Mouse (Mus musculus): ENCODE data around the gene Mthfd1l.

DNA sequence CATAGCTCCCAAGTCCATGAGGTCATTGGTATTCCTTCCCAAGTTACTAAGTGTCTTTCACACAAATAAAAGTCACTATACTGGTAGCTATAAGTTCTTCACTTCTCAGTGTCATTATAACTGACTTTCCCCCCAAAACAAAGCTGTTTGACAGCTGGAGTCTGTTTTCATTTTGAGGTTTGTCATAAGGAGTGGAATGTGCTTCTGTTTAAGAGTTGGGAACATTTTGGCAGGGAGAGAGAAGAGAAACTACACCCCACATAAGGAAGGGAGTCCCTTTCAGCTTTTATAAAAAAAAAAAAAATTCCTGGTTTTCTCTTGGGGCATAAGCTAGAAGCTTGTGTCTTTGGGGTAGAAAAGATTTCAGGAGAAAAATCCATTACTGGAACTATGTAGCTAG is 143.7 kb downstream of the Mthfd1l start:
- TF ChIP-seq MYOD1 (IDR thresholded peaks at IDR 0.05; ENCODE audit: control insufficient read depth in 1 of 3, insufficient read length in 2 of 3, low read depth in 2 of 3) (no peak), POLR2AphosphoS2 (IDR thresholded peaks at IDR 0.05; ENCODE audit: insufficient read length, low read depth) (no peak), TCF3 (IDR thresholded peaks at IDR 0.05; ENCODE audit: insufficient read length, low read depth) (no peak), CEBPB (IDR thresholded peaks at IDR 0.05; ENCODE audit: insufficient read depth, poor library complexity, severe bottlenecking) (no peak), POLR2A (IDR thresholded peaks at IDR 0.05; ENCODE audit: insufficient read length, low read depth) (no peak), MYOG (IDR thresholded peaks at IDR 0.05; ENCODE audit: control insufficient read depth in 1 of 3, insufficient read depth in 1 of 3, insufficient read length in 2 of 3, low read depth in 2 of 3) (no peak), E2F4 (IDR thresholded peaks at IDR 0.05; ENCODE audit: insufficient read depth) (no peak)

Measured in myocyte (in vitro differentiated cells).